Mouse (Mus musculus) thymus, postnatal 0 days (tissue): ENCODE measurements at regions not wholly inside any gene's neighbourhood (a gene's known extent, or its start where the extent isn't known, plus 50 kb on each side); places are given as distances from the start of the nearest gene placed in this dataset.

Experiments used
- DNase-seq: peaks from one replicate; pipeline ENCODE4 v3.0.0-alpha.2; 2015; ENCODE audit warnings: low spot score

DNA sequence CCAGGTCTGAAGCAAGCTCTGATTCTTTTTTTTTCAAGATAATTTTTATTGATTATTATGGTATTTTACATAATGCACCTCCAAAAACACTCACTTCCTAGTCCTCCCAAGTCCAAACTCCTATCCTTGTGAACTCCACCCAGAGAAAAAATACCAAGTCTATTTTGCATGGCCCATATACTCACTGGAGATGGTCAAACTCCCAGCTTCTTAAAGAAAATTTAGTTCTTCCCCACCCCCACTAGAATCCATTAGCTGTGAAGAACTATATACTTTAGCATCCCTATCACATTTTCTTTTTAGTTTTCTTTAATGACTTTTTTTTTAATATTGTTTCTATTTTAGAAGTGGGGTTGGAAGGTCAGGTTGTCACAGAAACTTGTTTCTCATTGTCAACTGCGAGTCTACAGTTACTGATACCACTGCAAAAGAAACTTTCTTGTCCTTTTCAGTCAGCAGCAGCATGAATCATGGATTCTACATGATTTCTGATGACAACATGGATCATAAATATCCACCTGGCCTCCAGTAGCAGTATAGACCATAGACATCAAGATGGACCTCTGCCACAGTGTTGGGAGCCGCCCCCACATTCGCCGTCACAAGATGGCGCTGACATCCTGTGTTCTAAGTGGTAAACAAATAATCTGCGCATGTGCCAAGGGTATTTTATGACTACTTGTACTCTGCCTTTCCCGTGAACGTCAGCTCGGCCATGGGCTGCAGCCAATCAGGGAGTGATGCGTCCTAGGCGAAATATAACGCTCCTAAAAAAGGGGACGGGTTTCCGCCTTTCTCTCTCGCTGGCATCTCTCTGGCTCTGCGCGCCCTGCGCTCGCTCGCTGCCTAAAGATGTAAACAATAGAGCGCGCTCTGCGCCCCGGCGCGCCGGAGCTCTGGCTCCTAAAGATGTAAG lies 69.0 kb downstream of the Pgr15l start:
- DNase-seq, result peak; percentile 4

DNA sequence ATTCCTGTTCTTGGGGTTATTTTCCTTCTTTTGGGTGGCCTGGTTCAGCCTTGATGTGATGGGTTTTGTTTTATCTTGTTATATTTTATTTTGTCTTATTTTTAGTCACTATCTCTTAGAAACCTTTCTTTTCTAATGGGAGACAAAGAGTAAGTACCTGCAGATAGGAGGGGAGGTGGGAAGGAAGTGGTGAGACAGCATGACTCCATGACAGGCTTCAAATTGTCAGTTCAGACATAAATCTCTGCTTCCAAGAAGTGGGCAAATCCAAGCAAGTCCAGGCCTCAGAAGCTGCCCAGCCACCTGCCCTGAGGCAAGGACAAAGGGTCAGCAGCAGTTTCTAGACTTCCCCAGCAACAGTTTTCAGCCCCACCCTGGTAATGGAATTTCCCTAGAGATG lies 69.8 kb downstream of the Pgr15l start:
- DNase-seq, result no peak

DNA sequence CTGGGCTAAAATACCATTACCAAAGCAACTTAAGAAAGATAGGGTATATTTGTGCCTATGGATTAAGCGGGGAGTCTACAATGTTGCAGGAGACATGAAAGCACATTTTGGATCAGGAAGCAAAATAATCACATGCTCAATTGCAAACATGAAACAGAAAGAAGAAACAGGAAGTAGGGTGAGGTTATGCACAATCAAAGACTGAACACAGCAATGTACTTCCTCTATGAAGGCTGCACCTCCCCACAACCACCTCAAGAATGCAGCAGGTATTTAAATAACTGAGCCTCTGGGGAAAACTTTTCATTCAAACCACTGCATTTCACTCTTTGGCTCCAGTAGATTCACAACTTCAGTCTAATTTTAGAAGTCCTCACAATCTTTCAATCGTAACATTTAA lies 83.8 kb downstream of the Pgr15l start:
- DNase-seq, result no peak
